Mouse (Mus musculus) monocyte, adult 59 days (primary cell): ENCODE results near the gene Lhx1. TPM values are rescaled to one million over a fixed set of nuclear protein-coding genes. Genes with fewer than 3 reads are reported as not detected.

Experiments
- total RNA-seq, 2 experiments: library from RNA; stranded (reverse); gene quantifications; one replicate each; pipeline ENCODE4 v1.2.4; 2023

Gene Lhx1
- total RNA-seq = not detected

GRCm38 (mm10) chr11:84525421-84526274 lies at the start of gene Lhx1:
Gene Lhx1, minus strand, starts transcription at chr11:84525535.

DNA sequence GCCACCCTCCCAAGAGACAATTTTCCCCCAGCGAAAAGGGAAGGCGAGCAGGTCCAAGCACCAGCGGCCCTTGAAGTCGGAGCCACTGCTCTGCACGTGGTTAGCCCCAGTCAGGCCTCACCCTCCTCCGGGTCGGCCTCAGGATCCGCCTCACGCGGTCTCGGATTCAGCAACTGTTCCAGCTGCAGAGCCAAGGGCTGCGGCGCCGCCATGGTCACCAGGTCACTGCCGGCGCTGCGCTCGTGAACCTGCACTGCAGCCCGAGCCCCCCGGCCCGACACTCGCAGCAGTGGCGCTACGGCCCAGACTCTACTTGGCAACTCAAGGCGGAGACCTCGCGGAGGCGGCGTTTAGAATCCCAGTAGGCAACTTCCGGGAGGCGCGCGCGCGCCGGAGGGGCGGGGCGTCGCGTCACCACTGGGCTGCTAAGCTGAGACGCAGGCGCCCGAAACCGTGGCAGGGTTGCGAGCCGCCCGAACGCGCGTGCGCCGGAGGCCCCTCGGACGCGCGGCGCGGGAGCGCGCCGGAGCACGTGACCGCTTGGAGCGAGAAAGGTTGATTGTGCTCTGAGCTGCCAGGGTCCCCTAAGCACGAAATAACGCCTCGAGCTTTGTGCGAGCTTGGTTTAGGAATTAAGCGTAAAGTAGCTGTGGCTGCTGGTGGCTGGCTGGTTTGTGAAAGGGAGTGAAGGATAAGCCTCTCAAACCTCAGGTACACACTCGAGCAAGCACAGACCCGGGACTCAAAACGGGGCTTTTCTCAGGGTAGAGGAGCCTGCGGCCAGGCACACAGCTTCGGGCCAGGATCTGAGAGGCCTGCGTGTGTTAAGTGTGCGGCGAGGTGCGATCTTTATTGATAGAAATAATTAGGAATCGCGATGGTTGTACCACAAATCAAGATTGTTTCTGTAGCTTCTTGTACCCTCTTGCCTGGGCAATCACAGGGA lies 11.9 kb downstream of the Lhx1 start, which contains the start of gene Aatf:
Aatf (minus strand) TSS at position 352 of the 946 bp plus-strand sequence.

Other genes with a start within 250 kb of the Lhx1 start
- gene Aatf, start 12.0 kb downstream of the Lhx1 start, total RNA-seq = 10 to 100 TPM; 27.7 to 36.4 TPM